Mouse (Mus musculus) macrophage (primary cell): ENCODE measurements around the gene Wasf2. TPM values are rescaled to one million over a fixed set of nuclear protein-coding genes. Genes with fewer than 3 reads are reported as not detected.

Experiments used
- H3K27ac ChIP-seq: fragments of 350-480 bp; formaldehyde crosslinking; 2 replicates; pipeline ENCODE4 v1.9.0; 2021
- H3K36me3 ChIP-seq: fragments of 350-480 bp; formaldehyde crosslinking; 2 replicates; pipeline ENCODE4 v1.9.0; 2021; ENCODE audit errors: inconsistent target
- H3K4me3 ChIP-seq: fragments of 350-480 bp; formaldehyde crosslinking; 2 replicates; pipeline ENCODE4 v1.9.0; 2021; ENCODE audit errors: inconsistent target
- H3K79me2 ChIP-seq: fragments of 350-480 bp; formaldehyde crosslinking; 2 replicates; pipeline ENCODE4 v1.9.0; 2021; ENCODE audit errors: inconsistent target
- WGBS: methylation state at CpG from one replicate; pipeline ENCODE4 v1.1.7; 2026; ENCODE audit warnings: inconsistent platforms; ENCODE audit not compliant: missing documents; 5-methylcytosine and 5-hydroxymethylcytosine counted together
- polyA plus RNA-seq: library from polyadenylated mRNA; stranded (reverse); fragments of 250-400 nt; gene quantifications from 3 replicates; pipeline ENCODE4 v1.2.4, GENCODE M21; 2018; ENCODE audit warnings: inconsistent platforms

Wasf2 gene
- polyA plus RNA-seq, 1 experiment from 2014 or later = 117 TPM

DNA sequence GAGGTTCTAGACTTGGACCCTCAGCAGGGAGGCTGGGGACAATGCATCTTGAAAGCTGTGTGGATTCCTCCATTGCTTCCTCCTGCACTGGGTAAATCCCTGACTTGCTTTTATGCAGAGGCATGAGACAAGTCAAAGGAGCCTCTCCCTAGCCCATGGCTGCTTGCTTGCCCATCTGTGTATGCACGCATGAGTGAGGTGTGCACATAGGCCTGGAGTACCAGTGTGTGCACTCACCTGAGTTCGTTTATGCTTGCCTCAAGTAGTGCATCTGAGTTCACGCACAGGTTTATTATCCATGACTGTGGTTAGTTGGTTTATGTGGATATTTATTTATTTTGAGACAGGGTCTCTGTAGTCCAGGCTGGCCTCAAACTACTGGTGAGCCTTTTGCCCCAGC, 71.9 kb downstream of the Wasf2 start:
- no peak overlapping the region for H3K27ac ChIP-seq
- WGBS = 92% methylated on average over 3 of the region's 3 CpGs
- H3K36me3 ChIP-seq = no peaks in the 10 kb centered on the region; the same call in 1 of the 2 replicates
- no peak overlapping the region for H3K4me3 ChIP-seq
- H3K79me2 ChIP-seq = no peaks in the 10 kb centered on the region

DNA sequence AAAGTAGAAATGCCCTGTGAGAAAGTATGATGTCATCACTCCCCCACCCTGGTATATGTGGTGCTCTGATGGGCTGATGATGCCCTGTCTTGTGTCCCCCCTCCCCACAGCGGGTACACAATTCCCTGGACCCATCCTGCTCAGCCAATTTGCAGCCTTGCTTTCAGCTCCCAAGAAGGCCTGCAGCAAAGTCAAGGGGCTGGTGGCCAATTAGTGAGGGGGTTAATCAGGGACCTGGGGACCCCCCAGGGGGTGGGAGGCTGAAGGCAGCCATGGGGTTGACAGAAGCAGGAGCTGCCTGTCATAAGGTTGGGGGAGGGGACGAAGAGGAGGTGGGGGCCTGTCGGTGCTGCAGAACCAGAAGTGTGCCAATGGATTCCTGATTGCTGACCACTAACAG, 73.3 kb downstream of the Wasf2 start:
- 67% methylated on average over 3 of the region's 3 CpGs for WGBS
- Histone ChIP-seq H3K27ac (no peak overlapping the region), H3K36me3 (no peaks in the 10 kb centered on the region), H3K79me2 (no peaks in the 10 kb centered on the region), H3K4me3 (no peak overlapping the region)

GRCm38 (mm10) chr4:133204379-133204778, 74.1 kb downstream of the Wasf2 start:
- H3K27ac ChIP-seq = no peak overlapping the region
- no peak overlapping the region for H3K4me3 ChIP-seq
- no peaks in the 10 kb centered on the region for H3K79me2 ChIP-seq
- WGBS = 89% methylated on average over 7 of the region's 7 CpGs
- H3K36me3 ChIP-seq = no peaks in the 10 kb centered on the region

GRCm38 (mm10) chr4:133209366-133209765, 79.1 kb downstream of the Wasf2 start:
- Histone ChIP-seq H3K79me2 (no peaks in the 10 kb centered on the region), H3K36me3 (no peaks in the 10 kb centered on the region), H3K4me3 (no peak overlapping the region), H3K27ac (no peak overlapping the region)
- 7% methylated on average over 11 of the region's 11 CpGs for WGBS

DNA sequence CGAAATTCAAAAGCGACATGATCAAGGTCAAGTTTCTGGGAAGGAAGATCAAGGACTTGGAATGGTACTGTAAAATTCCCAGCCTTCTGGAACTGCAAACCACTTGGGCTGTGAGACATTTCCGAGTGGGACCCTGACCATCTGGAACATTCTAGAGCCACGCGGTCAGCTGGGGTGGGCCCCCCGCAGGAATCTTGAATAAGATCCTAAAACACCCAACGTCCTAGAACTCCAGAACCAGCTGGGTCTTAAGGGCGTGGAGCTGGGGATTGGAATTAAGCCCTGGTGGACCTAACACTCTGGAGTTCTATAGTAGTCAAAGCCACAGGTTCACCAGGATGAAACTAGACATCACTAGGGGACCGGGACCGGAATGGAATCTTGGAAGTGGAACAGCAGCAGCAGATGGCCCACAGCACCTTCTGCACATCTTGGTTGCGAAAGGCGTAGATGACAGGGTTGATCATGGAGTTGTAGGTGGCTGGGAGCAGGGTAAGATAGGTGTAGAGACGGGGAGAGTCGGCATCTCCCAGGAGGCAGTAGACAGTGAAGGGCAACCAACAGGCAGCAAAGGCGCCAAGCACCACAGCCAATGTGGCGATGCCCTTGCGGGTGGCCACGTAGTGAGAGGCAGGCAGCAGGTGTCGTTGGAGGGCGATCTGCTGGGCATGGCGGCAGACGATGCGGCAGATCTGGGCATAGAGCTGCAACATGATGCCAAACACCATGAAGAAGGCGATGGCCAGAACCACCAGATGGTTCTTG, 79.9 kb downstream of the Wasf2 start:
- no peak overlapping the region for H3K4me3 ChIP-seq
- H3K36me3 ChIP-seq = no peaks in the 10 kb centered on the region
- H3K27ac ChIP-seq = no peak overlapping the region
- no peaks in the 10 kb centered on the region for H3K79me2 ChIP-seq
- WGBS = 94% methylated on average over 24 of the region's 24 CpGs

DNA sequence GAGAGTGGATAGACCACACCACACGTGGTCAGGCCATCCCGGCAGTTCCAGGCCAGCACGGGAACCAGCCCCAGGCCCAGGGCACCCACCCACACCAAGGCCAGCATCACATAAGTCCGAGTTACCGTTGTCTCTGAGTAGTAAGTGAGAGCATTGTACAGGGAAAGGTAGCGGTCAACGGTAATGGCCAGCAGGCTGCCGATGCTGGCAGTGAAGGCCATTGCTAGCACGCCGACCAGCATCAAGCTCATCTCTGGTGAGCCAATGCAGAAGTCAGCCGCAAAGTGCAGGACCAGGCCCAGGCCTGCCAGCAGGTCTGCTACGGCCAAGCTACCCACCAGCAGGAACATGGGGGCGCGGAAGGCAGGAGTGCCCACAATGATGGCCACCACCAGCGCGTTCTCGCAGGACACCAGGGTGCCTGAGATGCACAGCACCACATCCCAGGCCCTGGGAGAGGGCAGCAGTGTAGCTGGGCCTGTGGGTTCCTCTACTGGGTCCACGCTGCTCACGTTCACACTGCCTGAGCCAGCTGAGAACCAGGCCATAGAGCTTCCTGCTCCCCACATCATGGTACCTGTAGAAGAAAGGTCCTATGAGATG, 80.6 kb downstream of the Wasf2 start:
- 96% methylated on average over 19 of the region's 19 CpGs for WGBS
- Histone ChIP-seq H3K79me2 (no peaks in the 10 kb centered on the region), H3K36me3 (no peaks in the 10 kb centered on the region), H3K4me3 (no peak overlapping the region), H3K27ac (no peak overlapping the region)

- peak within 1 kb of the TSS; percentile 18; the same call in 1 of the 2 replicates for H3K4me3 ChIP-seq
- 4% methylated on average over 52 of the region's 52 CpGs for WGBS
- H3K79me2 ChIP-seq = no peaks in the 10 kb centered on the region
- no peak within 1 kb of the TSS for H3K27ac ChIP-seq
- H3K36me3 ChIP-seq = no peaks in the 10 kb centered on the region
These were observed 81.7 kb downstream of the Wasf2 start, which contains the start of the genes Cd164l2 and Gpr3 for GRCm38 (mm10) chr4:133211751-133212561. Gene Cd164l2 (plus strand): TSS chr4:133212131. Gene Gpr3 (minus strand): TSS chr4:133212536.

DNA sequence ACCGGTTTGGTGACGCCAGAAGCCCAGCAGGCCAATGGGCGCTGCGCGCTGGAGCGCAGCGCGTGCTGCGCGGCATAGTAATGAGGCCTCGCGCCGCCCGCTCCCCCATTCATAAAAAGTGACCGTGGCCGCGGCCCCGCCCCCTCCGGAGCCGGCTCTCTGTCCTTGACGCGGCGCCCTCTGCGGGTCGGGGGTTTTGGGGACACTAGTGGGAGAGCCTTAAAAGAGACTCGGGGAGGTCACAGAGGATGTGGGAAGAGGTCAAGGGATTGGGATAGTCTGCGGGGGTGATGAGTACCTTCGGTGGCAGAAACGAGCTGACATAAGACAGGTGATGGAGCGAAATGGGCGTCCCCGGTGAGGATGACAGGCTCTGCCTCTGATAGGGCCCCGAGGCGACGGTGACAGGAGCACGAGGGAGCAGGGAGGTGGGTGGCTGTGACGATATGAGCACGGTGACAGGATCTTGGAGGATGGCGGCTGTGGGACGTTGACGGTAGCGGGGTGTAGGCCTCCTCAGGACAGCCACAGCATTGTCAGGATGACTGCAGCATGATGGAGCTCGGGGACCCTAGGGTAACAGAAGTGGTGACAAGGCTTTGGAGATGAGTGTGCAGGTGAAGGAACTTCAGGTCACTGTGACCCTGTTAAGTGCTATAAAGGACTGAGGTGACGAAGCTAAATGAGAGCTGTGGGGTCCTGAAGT, 82.4 kb downstream of the Wasf2 start:
- Histone ChIP-seq H3K4me3 (no peak overlapping the region), H3K79me2 (no peaks in the 10 kb centered on the region), H3K36me3 (no peaks in the 10 kb centered on the region), H3K27ac (no peak overlapping the region)
- WGBS = 2% methylated on average over 44 of the region's 44 CpGs

- H3K79me2 ChIP-seq = no peaks in the 10 kb centered on the region
- H3K4me3 ChIP-seq = no peak overlapping the region
- no peaks in the 10 kb centered on the region for H3K36me3 ChIP-seq
- no peak overlapping the region for H3K27ac ChIP-seq
- 8% methylated on average over 9 of the region's 9 CpGs for WGBS
These were observed 82.9 kb downstream of the Wasf2 start for GRCm38 (mm10) chr4:133213268-133213590.

- no peaks in the 10 kb centered on the region for H3K79me2 ChIP-seq
- H3K27ac ChIP-seq = no peak overlapping the region
- no peaks in the 10 kb centered on the region for H3K36me3 ChIP-seq
- WGBS = 77% methylated on average over 10 of the region's 10 CpGs
- no peak overlapping the region for H3K4me3 ChIP-seq
These were observed 83.4 kb downstream of the Wasf2 start for GRCm38 (mm10) chr4:133213661-133214060.

DNA sequence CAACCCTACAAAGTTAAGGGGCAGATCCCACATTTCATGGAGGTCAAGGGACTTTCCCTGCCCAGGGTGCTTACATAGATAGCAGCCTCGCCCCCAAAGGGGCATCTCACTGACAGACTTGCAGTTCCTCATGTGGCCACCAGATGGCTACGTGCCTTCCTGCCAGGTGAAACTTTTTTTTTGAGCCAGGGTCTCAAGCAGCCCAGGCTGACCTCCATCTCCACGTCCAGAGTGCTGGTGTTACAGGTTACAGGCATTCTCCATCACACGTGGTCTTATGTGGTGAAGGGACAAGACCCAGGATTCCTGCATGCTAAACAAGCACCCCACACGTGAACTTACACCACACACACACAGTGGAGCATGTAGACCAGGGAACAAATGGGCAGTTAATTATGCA, 87.3 kb downstream of the Wasf2 start:
- no peaks in the 10 kb centered on the region for H3K79me2 ChIP-seq
- no peak overlapping the region for H3K4me3 ChIP-seq
- H3K36me3 ChIP-seq = no peaks in the 10 kb centered on the region
- no peak overlapping the region for H3K27ac ChIP-seq
- WGBS = 21% methylated on average over 5 of the region's 5 CpGs

GRCm38 (mm10) chr4:133218745-133219144, 88.4 kb downstream of the Wasf2 start:
- 97% methylated on average over 3 of the region's 3 CpGs for WGBS
- no peak overlapping the region for H3K4me3 ChIP-seq
- H3K36me3 ChIP-seq = no peaks in the 10 kb centered on the region
- H3K79me2 ChIP-seq = no peaks in the 10 kb centered on the region
- no peak overlapping the region for H3K27ac ChIP-seq

GRCm38 (mm10) chr4:133220656-133221055, 90.4 kb downstream of the Wasf2 start:
- Histone ChIP-seq H3K27ac (no peak overlapping the region), H3K36me3 (no peaks in the 10 kb centered on the region), H3K79me2 (no peaks in the 10 kb centered on the region), H3K4me3 (no peak overlapping the region)
- 31% methylated on average over 25 of the region's 25 CpGs for WGBS

DNA sequence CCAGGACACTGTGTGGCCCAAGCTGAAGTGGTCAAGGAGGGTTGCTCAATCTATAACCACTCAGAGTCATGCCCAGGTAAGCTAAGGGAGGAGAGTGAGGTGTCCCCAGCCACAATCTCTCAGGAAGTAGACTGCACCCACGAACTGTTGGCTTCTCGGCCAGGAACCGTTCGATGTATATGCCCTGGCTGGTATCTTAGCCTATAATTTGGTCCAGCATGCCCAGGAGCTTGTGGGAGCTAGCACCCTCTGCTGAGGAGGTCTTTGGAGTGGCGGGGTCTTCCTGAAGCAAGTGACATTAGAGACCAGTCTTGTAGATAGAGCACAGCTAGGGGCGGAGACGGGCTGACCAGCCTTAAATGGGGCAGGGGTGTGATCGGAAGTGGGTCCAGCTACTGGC, 91.4 kb downstream of the Wasf2 start:
- H3K27ac ChIP-seq = no peak overlapping the region
- 81% methylated on average over 8 of the region's 8 CpGs for WGBS

More for the DNA sequence above, 91.4 kb downstream of the Wasf2 start:
- Histone ChIP-seq H3K4me3 (no peak overlapping the region), H3K79me2 (no peaks in the 10 kb centered on the region), H3K36me3 (no peaks in the 10 kb centered on the region)
